Mouse (Mus musculus) lung, adult 2 months (tissue): ENCODE measurements around the gene Prep. TPM values are rescaled to one million over a fixed set of nuclear protein-coding genes. Genes with fewer than 3 reads are reported as not detected.
"Not testable (repeated sequence)": the region's sequence is repeated elsewhere in the genome, so short reads cannot be mapped to it uniquely, and the experiment has no call there.

ENCODE experiments used
- DNase-seq: peaks from one replicate; pipeline ENCODE4 v3.0.0; 2022
- H3K4me1 ChIP-seq: fragments of 200-500 bp; 2 replicates; pipeline ENCODE4 v1.6.1; 2011; ENCODE audit warnings: low read length; ENCODE audit not compliant: control insufficient read depth, insufficient read depth
- H3K4me3 ChIP-seq: fragments of 200-500 bp; replicated peaks from 2 replicates; pipeline ENCODE3; 2011; ENCODE audit warnings: low read depth, mild to moderate bottlenecking, control low read depth, low read length; ENCODE audit errors: extremely low read depth
- CTCF ChIP-seq: fragments of 200-500 bp; IDR thresholded peaks from 2 replicates; pipeline ENCODE4 v1.5.1; 2011; ENCODE audit warnings: mild to moderate bottlenecking, low read length, control low read depth; ENCODE audit not compliant: insufficient read depth
- POLR2A ChIP-seq: fragments of 200-500 bp; IDR thresholded peaks from 2 replicates; pipeline ENCODE4 v1.6.1; 2011; ENCODE audit warnings: low read depth, mild to moderate bottlenecking, control low read depth, low read length, borderline replicate concordance; ENCODE audit errors: extremely low read depth
- whole genome bisulfite sequencing: fragments of 180-500 bp; shearing (Covaris S2); methylation state at CpG from one replicate; pipeline ENCODE4 v1.1.7; 2018; 5-methylcytosine and 5-hydroxymethylcytosine counted together
- polyA plus RNA-seq: library from polyadenylated mRNA; depleted of rRNA; stranded (reverse); fragments of >200 nt; gene quantifications from 2 replicates; pipeline ENCODE4 v1.2.3, GENCODE M21; 2012

The Prep gene
- polyA plus RNA-seq, 1 experiment: 19.8 TPM

DNA sequence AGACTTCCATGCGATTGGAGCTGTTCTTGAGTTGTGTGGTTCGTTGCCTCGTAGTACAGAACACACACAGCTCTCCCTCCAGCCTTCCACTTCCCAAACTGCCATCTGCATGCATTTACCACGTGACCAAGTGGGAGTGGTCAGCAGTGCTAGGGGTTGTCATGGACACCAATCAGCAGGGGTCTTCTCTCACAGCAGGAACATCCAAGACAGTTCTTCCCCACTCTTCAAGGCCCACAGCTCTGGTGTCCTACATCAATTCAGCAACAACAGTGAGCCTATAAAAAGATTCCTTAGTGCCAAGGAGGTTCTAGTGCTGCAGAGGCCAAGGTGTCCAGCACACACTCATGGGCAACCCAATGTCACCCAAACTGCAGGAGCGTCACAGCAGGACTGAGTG lies 84.1 kb downstream of the Prep start:
- 79% methylated on average over 5 of the region's 5 CpGs for WGBS
- H3K4me1 ChIP-seq: no peaks in the 10 kb centered on the region
- no peak for DNase-seq

DNA sequence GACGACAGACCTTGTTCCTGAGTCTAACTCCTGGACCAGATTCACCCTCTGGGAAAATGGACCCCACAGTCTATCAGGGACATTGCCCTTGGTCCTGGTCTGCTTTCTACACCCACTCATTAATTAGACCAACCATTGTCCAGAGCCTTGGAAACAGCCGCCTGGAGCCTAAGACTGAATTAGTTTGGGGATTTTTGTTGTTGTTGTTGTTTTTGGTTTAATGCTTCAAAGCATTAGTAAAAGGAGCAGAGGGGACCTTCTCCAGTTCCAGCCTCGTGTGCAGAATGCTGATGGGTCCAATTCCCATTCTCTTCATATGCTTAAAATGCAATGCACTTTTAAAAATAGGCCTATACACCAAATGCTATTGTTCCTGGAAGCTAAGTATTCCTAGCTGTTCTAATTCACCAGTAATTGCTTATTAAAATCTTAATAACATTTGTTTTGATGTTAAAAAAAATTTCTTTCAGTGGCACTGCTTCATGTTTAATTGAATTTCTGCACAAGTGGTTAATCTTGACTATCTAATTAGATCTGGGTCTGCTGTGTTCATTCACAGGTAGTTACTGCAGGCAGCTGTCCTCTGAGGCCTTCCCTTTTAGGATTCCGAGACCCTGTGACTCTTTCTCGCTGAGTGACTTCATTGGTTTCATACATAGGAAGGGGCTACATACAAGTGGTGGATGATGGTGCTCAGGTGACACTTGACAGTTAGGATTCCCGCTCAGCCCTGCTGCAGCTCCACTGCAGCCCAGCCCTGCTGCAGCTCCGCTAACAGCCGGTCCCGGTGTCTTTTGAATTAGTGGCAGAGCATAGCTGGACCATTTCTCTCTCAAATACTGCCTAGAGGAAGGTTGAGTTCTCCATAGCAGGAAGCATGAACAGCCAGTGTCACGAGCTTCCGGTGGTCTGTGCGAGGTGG lies 85.0 kb downstream of the Prep start:
- 95% methylated on average over 12 of the region's 12 CpGs for WGBS
- Histone ChIP-seq H3K4me3 (no peak overlapping the region), H3K4me1 (no peaks in the 10 kb centered on the region)
- TF ChIP-seq CTCF: no peak
- TF ChIP-seq POLR2A: no peak
- DNase-seq: no peak

More for the DNA sequence above, 84.1 kb downstream of the Prep start:
- TF ChIP-seq CTCF: no peak
- TF ChIP-seq POLR2A: no peak
- H3K4me3 ChIP-seq: no peak overlapping the region

DNA sequence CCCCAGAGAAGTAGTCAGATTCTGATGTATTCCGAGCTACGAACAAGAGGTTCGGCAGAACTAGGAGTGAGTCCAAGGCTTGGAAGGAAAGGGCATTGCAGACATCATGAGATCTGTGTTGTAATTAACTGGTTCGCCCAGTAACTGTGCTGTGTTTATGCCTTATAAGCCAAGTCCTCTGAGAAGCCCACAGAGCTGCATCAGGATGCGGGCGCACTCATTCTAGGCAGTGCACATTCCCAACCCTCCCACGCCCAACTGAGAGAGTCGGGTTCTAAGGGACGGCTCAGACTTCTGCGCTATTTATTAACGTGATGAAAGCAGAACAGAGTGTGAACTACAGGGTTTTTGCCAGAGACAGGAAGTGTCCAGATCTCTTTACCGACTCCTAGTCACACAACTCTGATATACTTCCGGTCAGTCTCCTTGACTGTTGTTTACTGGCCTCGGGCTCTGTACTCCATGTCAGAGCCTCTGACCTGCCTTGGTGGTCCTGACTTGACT lies 87.6 kb downstream of the Prep start:
- no peak overlapping the region for H3K4me3 ChIP-seq
- TF ChIP-seq CTCF: no peak
- no peak for TF ChIP-seq POLR2A
- no peaks in the 10 kb centered on the region for H3K4me1 ChIP-seq
- 78% methylated on average over 14 of the region's 14 CpGs for WGBS
- DNase-seq: no peak

DNA sequence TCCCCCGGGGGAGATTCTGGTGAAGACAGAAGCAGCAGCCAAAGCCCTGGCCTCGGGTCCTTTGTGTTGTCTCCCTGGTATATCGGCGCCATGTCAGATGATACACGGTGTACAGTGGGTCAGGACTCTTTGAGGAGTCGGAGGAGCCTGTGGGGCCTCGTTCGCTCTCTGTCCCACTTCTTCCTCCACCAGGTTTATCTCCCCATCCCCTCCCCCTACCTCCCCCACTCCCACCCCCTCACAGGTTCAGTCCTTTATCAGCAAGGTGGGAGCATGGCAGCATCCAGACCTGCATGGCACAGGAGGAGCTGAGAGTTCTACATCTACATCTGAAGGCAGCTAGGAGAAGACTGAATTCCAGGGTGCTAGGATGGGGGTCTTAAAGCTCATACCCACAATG lies 98.8 kb downstream of the Prep start:
- WGBS: 93% methylated on average over 8 of the region's 8 CpGs
- no peak for DNase-seq
- no peaks in the 10 kb centered on the region for H3K4me1 ChIP-seq
- no peak for TF ChIP-seq CTCF
- no peak for TF ChIP-seq POLR2A
- H3K4me3 ChIP-seq: no peak overlapping the region

DNA sequence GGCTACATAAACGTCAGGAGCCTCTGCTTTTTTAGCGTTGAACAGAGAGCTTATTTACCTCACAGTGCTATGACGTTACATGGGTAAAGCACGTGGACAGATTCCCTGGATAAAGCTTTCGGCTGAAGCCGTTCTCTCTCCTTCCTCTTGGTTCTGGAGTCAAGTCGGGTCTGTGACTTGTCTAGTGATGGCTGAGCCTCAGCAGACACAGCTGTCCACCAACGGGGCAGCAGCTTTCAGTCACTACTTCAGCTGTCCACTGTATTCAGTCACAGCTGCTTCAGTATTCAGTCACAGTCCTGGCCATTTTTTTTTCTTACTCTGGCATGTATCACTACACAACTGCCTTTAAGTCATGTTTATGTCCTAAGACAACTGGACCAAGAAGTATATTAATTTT lies 106.9 kb downstream of the Prep start:
- TF ChIP-seq CTCF (no peak), POLR2A (no peak)
- H3K4me1 ChIP-seq: no peaks in the 10 kb centered on the region
- no peak overlapping the region for H3K4me3 ChIP-seq
- 68% methylated on average over 8 of the region's 8 CpGs for WGBS
- DNase-seq: no peak

DNA sequence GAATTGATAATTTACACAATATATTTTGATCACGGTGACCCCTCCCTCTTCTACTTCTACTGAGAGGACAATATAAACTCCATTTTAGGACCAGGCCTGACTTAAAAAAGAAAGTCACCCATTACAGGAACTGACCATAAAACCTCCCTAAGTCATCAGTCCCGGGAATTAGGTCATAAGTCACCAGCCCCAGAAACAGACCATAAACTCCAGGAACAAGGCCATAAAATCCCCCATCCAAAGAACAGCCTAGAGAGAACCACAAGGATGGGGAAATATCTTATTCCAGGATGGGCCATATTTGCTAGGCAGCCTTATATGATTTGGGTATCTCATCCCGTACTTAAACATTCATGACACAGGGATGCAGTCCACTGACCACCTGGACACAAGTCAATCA lies 107.3 kb downstream of the Prep start:
- 84% methylated on average over 3 of the region's 3 CpGs for WGBS

DNA sequence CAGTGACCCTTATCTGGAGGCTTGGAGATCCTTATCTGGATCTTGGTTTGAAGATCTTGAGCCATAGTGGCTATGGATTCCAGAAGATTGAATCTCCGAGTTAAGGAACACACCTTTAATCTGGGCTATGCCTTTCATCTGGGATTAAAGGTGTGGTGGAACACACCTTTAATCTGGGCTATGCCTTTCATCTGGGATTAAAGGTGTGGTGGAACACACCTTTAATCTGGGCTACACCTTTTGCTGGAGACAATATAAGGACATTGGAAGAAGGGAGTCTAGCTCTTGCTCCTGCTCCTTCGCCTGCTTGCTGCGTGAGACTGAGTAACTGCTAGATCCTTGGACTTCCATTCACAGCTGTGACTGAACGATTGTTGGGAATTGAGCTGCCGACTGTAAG lies 110.8 kb downstream of the Prep start, which contains the start of gene Popdc3:
TSS of gene Popdc3 (plus strand) at position 301 of the 400 bp plus-strand sequence.
- 86% methylated on average over 1 of the region's 5 CpGs for WGBS
- H3K4me3 ChIP-seq, H3K4me1 ChIP-seq, DNase-seq: not testable (repeated sequence)

More for the DNA sequence above, 107.3 kb downstream of the Prep start:
- TF ChIP-seq POLR2A: no peak
- TF ChIP-seq CTCF: no peak
- no peak for DNase-seq
- Histone ChIP-seq H3K4me1 (no peaks in the 10 kb centered on the region), H3K4me3 (no peak overlapping the region)

DNA sequence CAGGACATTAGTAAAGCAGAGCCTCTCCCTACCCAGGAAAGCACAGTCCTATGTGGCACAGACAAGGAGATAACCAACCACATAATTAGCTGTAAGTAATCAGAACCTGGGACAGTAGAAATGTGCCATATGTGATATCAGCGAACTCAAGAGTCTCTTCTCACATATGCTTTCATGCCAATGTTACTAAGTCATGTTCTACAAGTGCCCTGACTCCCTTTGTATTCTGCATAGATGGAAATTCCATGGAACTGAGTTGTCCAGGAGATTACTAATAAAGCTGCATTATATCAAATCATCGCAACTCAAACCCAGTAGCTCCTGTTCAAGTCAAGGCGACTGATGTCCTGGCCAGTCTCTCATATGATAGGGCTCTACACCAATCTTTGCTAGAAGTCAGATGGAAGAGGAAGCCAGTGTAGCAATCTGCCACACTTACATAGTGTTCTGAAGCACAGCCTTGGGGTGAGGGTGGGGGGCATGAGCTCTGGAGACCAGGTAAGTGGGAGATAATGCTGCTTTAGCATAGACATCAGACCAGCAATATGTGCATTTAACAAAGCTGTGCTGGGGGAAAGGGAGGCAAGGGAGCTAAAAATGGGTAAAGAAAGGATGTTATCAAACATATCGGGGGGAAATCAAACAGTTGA lies 113.8 kb downstream of the Prep start:
- WGBS: 75% methylated on average over 4 of the region's 4 CpGs
- no peaks in the 10 kb centered on the region; the same call in 1 of the 2 replicates for H3K4me1 ChIP-seq
- DNase-seq: no peak
- no peak for TF ChIP-seq CTCF
- no peak for TF ChIP-seq POLR2A
- H3K4me3 ChIP-seq: no peak overlapping the region

DNA sequence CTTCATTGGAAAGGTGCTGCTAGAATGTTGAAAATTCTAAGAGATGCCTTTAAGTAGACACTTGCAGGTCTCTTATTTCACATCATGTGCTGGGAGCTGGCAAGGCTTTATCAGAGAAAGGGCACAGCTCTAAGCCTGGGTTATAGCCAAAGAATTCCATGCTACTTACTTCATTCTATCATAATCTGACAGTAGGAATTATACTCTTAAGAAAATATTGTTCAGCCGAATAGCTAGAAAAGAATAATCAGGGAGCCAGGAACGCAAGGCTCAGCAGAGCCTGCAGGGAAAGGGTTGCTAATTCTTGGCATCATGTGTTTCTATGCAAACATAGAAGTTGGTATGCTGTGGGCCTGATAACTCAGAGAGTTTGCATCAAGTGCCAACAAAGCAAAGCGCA lies 114.3 kb downstream of the Prep start:
- no peaks in the 10 kb centered on the region; the same call in 1 of the 2 replicates for H3K4me1 ChIP-seq
- 50% methylated on average over 3 of the region's 3 CpGs for WGBS
- TF ChIP-seq CTCF: no peak
- no peak for TF ChIP-seq POLR2A
- no peak for DNase-seq
- no peak overlapping the region for H3K4me3 ChIP-seq
